Mouse (Mus musculus) embryonic facial prominence, embryonic 13.5 days (tissue): Measurements from ENCODE around the gene Usp36. TPM values are rescaled to one million over a fixed set of nuclear protein-coding genes. Genes with fewer than 3 reads are reported as not detected.
A peak's percentile ranks its signal among the peaks of the same experiment; 100 is the strongest.

Experiments
- ATAC-seq: fragments of 200-750 bp; cut with Nextera tagmentation; 2 replicates; pipeline ENCODE4 v1.8.0; 2017; ENCODE audit warnings: low read depth; ENCODE audit not compliant: insufficient number of reproducible peaks, insufficient read depth, low FRiP score, low TSS enrichment
- H3K27ac ChIP-seq: fragments of 300-500 bp; sonication (generic); 2 replicates; pipeline ENCODE4 v1.5.1; 2015; ENCODE audit warnings: moderate library complexity, mild to moderate bottlenecking, inconsistent platforms
- H3K27me3 ChIP-seq: fragments of 300-500 bp; sonication (generic); 2 replicates; pipeline ENCODE4 v1.6.1; 2015; ENCODE audit warnings: mild to moderate bottlenecking, inconsistent platforms
- H3K36me3 ChIP-seq: fragments of 300-500 bp; sonication (generic); 2 replicates; pipeline ENCODE4 v1.6.1; 2015; ENCODE audit warnings: mild to moderate bottlenecking, inconsistent platforms
- H3K4me1 ChIP-seq: fragments of 300-500 bp; sonication (generic); 2 replicates; pipeline ENCODE4 v1.6.1; 2015; ENCODE audit warnings: inconsistent platforms
- H3K4me2 ChIP-seq: fragments of 300-500 bp; sonication (generic); 2 replicates; pipeline ENCODE4 v1.6.1; 2015; ENCODE audit warnings: moderate library complexity, mild to moderate bottlenecking, inconsistent platforms
- H3K4me3 ChIP-seq: fragments of 300-500 bp; sonication (generic); 2 replicates; pipeline ENCODE4 v1.5.1; 2015; ENCODE audit warnings: mild to moderate bottlenecking, inconsistent platforms
- H3K9ac ChIP-seq: fragments of 300-500 bp; sonication (generic); 2 replicates; pipeline ENCODE4 v1.6.1; 2015; ENCODE audit warnings: mild to moderate bottlenecking, inconsistent platforms
- H3K9me3 ChIP-seq: fragments of 300-500 bp; sonication (generic); 2 replicates; pipeline ENCODE4 v1.6.1; 2016; ENCODE audit warnings: inconsistent platforms
- WGBS: fragments of 180-500 bp; shearing (Covaris S2); methylation state at CpG from one replicate; pipeline ENCODE4 v1.1.7; 2015; ENCODE audit warnings: mixed read lengths; 5-methylcytosine and 5-hydroxymethylcytosine counted together
- polyA plus RNA-seq: library from polyadenylated mRNA; unstranded; fragments of >200 nt; fragmentation: Nextera tagmentation; extraction: Ambion mirVana; gene quantifications from 2 replicates; pipeline ENCODE4 v1.2.1, GENCODE M21; 2015

The Usp36 gene
- polyA plus RNA-seq, 1 experiment from 2014 or later, result 24.0 TPM

GRCm38 (mm10) chr11:118266666-118267046 is 23.4 kb downstream of the Usp36 start:
- H3K4me1 ChIP-seq, result no peaks in the 10 kb centered on the region
- ATAC-seq, result no peak
- no peak overlapping the region for H3K9ac ChIP-seq
- H3K27me3 ChIP-seq, result no peaks in the 10 kb centered on the region
- no peak overlapping the region for H3K27ac ChIP-seq
- peaks cover 97% of the 10 kb centered on the region for H3K36me3 ChIP-seq
- H3K4me2 ChIP-seq, result no peak overlapping the region
- no peak overlapping the region for H3K4me3 ChIP-seq
- H3K9me3 ChIP-seq, result no peaks in the 10 kb centered on the region
- 90% methylated on average over 7 of the region's 7 CpGs for WGBS

GRCm38 (mm10) chr11:118266044-118266665 is 23.9 kb downstream of the Usp36 start:
- Histone ChIP-seq H3K4me2 (no peak overlapping the region), H3K4me3 (no peak overlapping the region), H3K27me3 (no peaks in the 10 kb centered on the region), H3K4me1 (no peaks in the 10 kb centered on the region), H3K27ac (no peak overlapping the region), H3K9me3 (no peaks in the 10 kb centered on the region), H3K9ac (no peak overlapping the region), H3K36me3 (peaks cover 97% of the 10 kb centered on the region)
- no peak for ATAC-seq
- WGBS, result 92% methylated on average over 10 of the region's 10 CpGs

DNA sequence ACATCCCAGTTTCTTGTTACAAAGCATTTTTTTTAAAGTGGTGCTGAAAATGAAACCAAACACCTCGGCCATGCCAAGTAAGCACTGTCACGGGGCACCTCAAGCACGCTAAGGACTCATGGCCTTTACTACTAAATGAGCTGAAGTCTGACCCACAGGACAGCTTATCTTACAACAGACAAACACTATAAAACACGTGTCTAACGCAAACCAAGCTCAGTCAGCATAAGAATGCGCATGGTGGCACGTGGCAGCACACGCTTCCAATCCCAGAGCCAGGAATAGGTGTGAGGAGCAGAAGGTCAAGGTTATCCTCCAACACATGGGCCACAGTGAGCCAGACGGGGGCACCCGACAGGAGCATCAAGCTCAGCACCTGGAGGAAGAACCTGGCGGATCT is 24.4 kb downstream of the Usp36 start:
- no peaks in the 10 kb centered on the region for H3K27me3 ChIP-seq
- H3K27ac ChIP-seq, result no peak overlapping the region
- 82% methylated on average over 11 of the region's 11 CpGs for WGBS
- no peak overlapping the region for H3K9ac ChIP-seq
- H3K4me2 ChIP-seq, result no peak overlapping the region
- no peak for ATAC-seq
- H3K4me3 ChIP-seq, result no peak overlapping the region
- no peaks in the 10 kb centered on the region for H3K4me1 ChIP-seq
- H3K9me3 ChIP-seq, result no peaks in the 10 kb centered on the region
- H3K36me3 ChIP-seq, result peaks cover 98% of the 10 kb centered on the region

DNA sequence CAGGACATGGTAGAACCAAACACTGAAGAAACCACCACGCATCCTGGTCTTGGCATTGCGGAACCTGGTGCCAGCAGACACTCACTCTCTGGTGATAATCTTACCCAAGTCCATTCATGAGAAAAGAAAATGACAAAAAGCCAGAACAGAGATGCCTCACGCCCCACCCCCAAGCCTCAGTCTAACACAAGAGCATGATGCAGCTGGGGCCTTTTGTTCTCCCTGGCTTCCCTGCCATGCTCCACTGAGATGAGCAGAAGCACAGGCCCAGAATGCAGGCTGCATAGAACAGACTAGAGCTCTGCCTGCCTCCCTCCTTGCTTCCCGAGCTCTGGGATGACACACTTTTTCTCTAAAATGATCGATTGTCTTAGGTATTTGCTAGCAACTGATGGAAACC is 26.9 kb downstream of the Usp36 start:
- no peak overlapping the region for H3K4me2 ChIP-seq

DNA sequence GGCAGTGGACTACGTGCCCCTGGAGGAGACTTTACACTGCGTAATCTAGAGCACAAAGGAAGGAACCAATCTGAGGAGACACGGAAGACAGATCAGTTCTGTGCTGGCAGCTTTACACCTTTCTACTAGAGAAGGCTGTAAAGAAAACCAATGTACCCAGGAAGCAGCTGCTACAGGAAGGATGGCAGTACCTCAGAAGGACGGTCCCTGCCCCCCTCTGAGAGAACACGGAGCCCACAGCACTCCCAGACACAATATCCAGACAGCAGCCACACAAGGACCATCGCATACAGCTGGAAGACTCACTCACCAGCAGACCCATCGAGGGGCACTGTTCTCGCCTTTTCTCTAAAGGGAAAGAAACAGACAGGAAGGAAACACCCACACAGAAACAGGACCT is 30.0 kb downstream of the Usp36 start:
- no peak overlapping the region for H3K4me3 ChIP-seq
- H3K27ac ChIP-seq, result no peak overlapping the region
- 88% methylated on average over 8 of the region's 8 CpGs for WGBS
- ATAC-seq, result no peak
- H3K4me2 ChIP-seq, result no peak overlapping the region
- peaks cover 1% of the 10 kb centered on the region; the same call in 1 of the 2 replicates for H3K4me1 ChIP-seq
- H3K27me3 ChIP-seq, result no peaks in the 10 kb centered on the region
- H3K9me3 ChIP-seq, result no peaks in the 10 kb centered on the region
- H3K36me3 ChIP-seq, result peaks cover 92% of the 10 kb centered on the region
- H3K9ac ChIP-seq, result no peak overlapping the region

More for the DNA sequence above, 26.9 kb downstream of the Usp36 start:
- Histone ChIP-seq H3K9ac (no peak overlapping the region), H3K36me3 (peaks cover 100% of the 10 kb centered on the region), H3K4me1 (no peaks in the 10 kb centered on the region), H3K27ac (no peak overlapping the region), H3K27me3 (no peaks in the 10 kb centered on the region), H3K4me3 (no peak overlapping the region), H3K9me3 (no peaks in the 10 kb centered on the region)
- no peak for ATAC-seq
- 92% methylated on average over 5 of the region's 5 CpGs for WGBS

GRCm38 (mm10) chr11:118259580-118259979 is 30.5 kb downstream of the Usp36 start:
- 94% methylated on average over 8 of the region's 8 CpGs for WGBS
- Histone ChIP-seq H3K4me3 (no peak overlapping the region), H3K9me3 (no peaks in the 10 kb centered on the region), H3K27ac (no peak overlapping the region), H3K9ac (no peak overlapping the region), H3K4me1 (peaks cover 6% of the 10 kb centered on the region), H3K4me2 (no peak overlapping the region), H3K27me3 (no peaks in the 10 kb centered on the region), H3K36me3 (peaks cover 87% of the 10 kb centered on the region)
- ATAC-seq, result no peak

DNA sequence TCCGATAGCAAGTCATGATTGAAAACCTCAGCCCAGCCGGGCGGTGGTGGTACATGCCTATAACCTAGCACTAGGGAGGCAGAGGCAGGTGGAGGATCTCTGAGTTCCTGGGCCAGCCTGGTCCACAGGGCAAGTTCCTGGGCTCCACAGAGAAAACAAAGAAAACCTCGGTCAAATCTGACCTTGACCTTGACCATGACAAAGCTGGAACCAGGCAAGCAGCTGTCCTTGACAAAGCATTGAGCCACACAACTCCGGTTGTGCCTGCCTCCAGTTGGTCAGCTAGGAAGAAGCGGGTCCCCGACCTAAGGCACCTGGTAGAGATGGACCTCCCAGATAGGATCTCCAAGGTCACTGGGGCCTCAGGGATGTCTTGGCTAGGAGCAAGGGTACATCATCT is 33.7 kb downstream of the Usp36 start:
- no peak overlapping the region for H3K4me2 ChIP-seq
- H3K9ac ChIP-seq, result no peak overlapping the region
- H3K4me3 ChIP-seq, result no peak overlapping the region
- WGBS, result 91% methylated on average over 7 of the region's 7 CpGs
- H3K4me1 ChIP-seq, result peaks cover 21% of the 10 kb centered on the region
- no peak for ATAC-seq
- H3K27me3 ChIP-seq, result no peaks in the 10 kb centered on the region
- H3K36me3 ChIP-seq, result peaks cover 55% of the 10 kb centered on the region
- no peaks in the 10 kb centered on the region for H3K9me3 ChIP-seq
- H3K27ac ChIP-seq, result no peak overlapping the region

DNA sequence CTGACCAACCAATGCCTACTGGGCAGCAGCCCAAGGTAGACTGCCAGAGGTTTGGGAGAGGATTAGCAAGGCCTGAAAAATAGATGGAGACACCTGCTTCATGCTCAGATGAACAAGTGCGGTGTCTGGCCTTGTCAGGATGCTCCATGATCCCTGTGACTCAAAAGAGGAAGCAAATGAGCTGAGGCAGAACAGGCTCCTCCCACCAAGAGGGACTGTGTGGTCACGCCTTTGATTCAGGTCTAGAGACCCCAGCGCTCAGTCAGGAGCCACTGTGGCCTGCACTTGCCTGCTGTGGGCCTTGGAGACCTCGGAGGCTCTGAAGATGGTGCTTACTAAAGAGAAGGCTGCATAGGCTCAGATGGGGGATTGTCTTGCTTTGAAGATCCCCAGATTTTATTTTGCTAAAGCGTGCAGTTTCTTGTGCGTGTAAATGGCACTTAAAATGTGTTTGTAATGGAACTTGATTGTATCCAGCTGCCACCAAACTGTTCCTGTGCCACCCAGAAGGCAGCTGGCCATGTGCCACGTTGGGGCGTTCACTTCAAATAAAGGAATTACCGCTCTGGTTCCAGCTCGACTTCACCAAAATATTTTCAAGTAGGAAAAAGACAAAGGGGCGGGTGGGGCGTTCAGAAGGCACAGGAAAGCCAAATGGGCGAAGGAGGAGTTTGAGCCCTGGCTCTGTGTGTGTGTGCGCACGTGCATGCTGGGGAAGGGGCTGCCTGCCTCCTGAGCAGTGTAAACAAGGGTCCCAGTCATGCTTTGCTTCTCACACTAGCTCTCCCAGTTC is 35.7 kb downstream of the Usp36 start:
- H3K4me1 ChIP-seq, result peaks cover 25% of the 10 kb centered on the region
- H3K4me3 ChIP-seq, result no peak overlapping the region
- 20% methylated on average over 15 of the region's 15 CpGs for WGBS
- no peaks in the 10 kb centered on the region for H3K9me3 ChIP-seq
- peak overlapping the region; percentile 90 for H3K27ac ChIP-seq
- H3K4me2 ChIP-seq, result peak overlapping the region; percentile 33
- H3K9ac ChIP-seq, result no peak overlapping the region
- H3K27me3 ChIP-seq, result no peaks in the 10 kb centered on the region
- ATAC-seq, result peak; percentile 73
- peaks cover 35% of the 10 kb centered on the region for H3K36me3 ChIP-seq

DNA sequence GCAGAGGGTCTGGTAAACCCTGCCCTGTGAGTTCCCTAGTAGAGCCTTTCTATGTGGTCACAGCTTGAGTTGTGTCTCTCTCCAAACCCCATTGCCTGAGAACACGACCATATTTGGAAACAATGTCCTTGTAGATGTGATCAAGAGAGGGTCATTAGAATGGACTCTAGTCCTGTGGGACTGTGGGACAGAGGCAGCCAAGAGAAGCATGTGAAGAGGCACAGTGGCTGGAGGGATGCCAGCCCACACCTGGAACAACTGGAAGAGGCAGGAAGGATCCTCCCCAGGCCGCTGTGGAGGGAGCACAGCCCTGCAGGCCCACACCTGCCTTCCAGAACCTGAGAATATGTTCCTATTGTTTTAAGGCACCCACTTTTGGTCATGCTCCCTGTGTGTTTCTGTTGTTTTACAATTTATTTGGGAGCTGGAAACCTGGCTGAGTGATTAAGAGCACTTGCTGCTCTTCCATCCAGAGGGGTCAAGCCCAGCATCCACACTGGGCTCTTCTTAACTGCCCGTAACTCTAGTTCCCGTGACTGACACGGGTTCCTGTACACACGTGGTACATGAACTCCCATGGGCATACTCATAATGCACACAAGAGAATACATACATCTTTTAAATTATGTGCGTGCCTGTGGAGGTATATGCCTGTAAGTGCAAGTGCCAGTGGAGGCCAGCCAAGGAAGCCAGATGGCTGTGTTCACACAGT is 36.4 kb downstream of the Usp36 start:
- H3K36me3 ChIP-seq, result peaks cover 27% of the 10 kb centered on the region
- H3K4me2 ChIP-seq, result peak overlapping the region; percentile 33
- no peaks in the 10 kb centered on the region for H3K9me3 ChIP-seq
- WGBS, result 82% methylated on average over 7 of the region's 7 CpGs
- no peak overlapping the region for H3K9ac ChIP-seq
- H3K4me3 ChIP-seq, result no peak overlapping the region
- H3K4me1 ChIP-seq, result peaks cover 30% of the 10 kb centered on the region
- H3K27ac ChIP-seq, result peak overlapping the region; percentile 90
- no peaks in the 10 kb centered on the region for H3K27me3 ChIP-seq
- no peak for ATAC-seq

DNA sequence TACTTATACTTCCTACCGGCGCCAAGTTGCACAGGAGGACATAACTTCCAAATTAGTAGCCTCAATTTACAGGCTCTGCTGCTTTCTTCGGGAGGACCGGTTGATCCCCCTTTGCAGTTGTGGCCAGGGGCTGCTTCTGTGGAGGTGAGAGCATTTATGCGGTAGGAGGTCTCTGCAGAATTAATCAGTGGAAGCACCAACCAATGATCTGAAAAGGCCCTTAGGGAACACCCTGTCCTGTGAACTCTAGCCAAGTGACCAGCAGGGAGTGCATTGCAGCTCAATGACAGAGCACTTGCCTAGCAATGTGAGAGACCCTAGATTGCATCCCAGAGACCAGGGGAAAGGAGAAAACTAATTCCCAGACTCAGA is 41.0 kb downstream of the Usp36 start:
- 0 out of 2 replicates have a peak, but pooled peaks have one; percentile 4 for ATAC-seq
- peak overlapping the region; percentile 89 for H3K4me2 ChIP-seq
- peak overlapping the region; percentile 87 for H3K4me3 ChIP-seq
- H3K27me3 ChIP-seq, result no peaks in the 10 kb centered on the region
- H3K9ac ChIP-seq, result peak overlapping the region; percentile 91
- peaks cover 39% of the 10 kb centered on the region for H3K4me1 ChIP-seq
- no peaks in the 10 kb centered on the region for H3K9me3 ChIP-seq
- H3K36me3 ChIP-seq, result no peaks in the 10 kb centered on the region
- peak overlapping the region; percentile 82 for H3K27ac ChIP-seq
- WGBS, result 2% methylated on average over 5 of the region's 5 CpGs

GRCm38 (mm10) chr11:118248150-118249011 is 41.7 kb downstream of the Usp36 start, which contains the start of gene Cyth1:
Gene Cyth1, minus strand, starts transcription at chr11:118248592.
- under 1% methylated on average over 86 of the region's 86 CpGs for WGBS
- peak; percentile 90 for ATAC-seq
- H3K27me3 ChIP-seq, result no peaks in the 10 kb centered on the region
- H3K9ac ChIP-seq, result peak within 1 kb of the TSS; percentile 91
- peak within 1 kb of the TSS; percentile 82 for H3K27ac ChIP-seq
- no peaks in the 10 kb centered on the region for H3K9me3 ChIP-seq
- peak within 1 kb of the TSS; percentile 89 for H3K4me2 ChIP-seq
- peaks cover 33% of the 10 kb centered on the region for H3K4me1 ChIP-seq
- peak within 1 kb of the TSS; percentile 87 for H3K4me3 ChIP-seq
- H3K36me3 ChIP-seq, result no peaks in the 10 kb centered on the region
